Mouse (Mus musculus) forebrain, embryonic 16.5 days (tissue): ENCODE data around the gene Serpinb6b. TPM values are rescaled to one million over a fixed set of nuclear protein-coding genes. Genes with fewer than 3 reads are reported as not detected.

Source experiments
- ATAC-seq: fragments of 200-750 bp; cut with Nextera tagmentation; 2 replicates; pipeline ENCODE4 v1.8.0; 2017; ENCODE audit warnings: mild to moderate bottlenecking, moderate library complexity
- H3K27ac ChIP-seq: fragments of 300-500 bp; sonication (generic); 2 replicates; pipeline ENCODE4 v1.5.1; 2014; ENCODE audit warnings: low read length, control low read depth
- H3K27me3 ChIP-seq: fragments of 300-500 bp; sonication (generic); replicated peaks from 2 replicates; pipeline ENCODE4 v1.6.1; 2014; ENCODE audit warnings: low read length; ENCODE audit not compliant: control insufficient read depth, insufficient read depth
- H3K36me3 ChIP-seq: fragments of 300-500 bp; sonication (generic); 2 replicates; pipeline ENCODE4 v1.6.1; 2014; ENCODE audit not compliant: control insufficient read depth, insufficient read depth
- H3K4me1 ChIP-seq: fragments of 300-500 bp; sonication (generic); replicated peaks from 2 replicates; pipeline ENCODE4 v1.6.1; 2014; ENCODE audit warnings: low read length; ENCODE audit not compliant: control insufficient read depth, insufficient read depth
- H3K4me2 ChIP-seq: fragments of 300-500 bp; sonication (generic); 2 replicates; pipeline ENCODE4 v1.6.1; 2014; ENCODE audit warnings: mild to moderate bottlenecking, low read length, control low read depth
- H3K4me3 ChIP-seq: fragments of 300-500 bp; sonication (generic); replicated peaks from 2 replicates; pipeline ENCODE4 v1.5.1; 2014; ENCODE audit warnings: mild to moderate bottlenecking, low read length, control low read depth
- H3K9ac ChIP-seq: fragments of 300-500 bp; sonication (generic); replicated peaks from 2 replicates; pipeline ENCODE4 v1.6.1; 2014; ENCODE audit warnings: low read depth, low read length, control low read depth
- H3K9me3 ChIP-seq: fragments of 300-500 bp; sonication (generic); 2 replicates; pipeline ENCODE4 v1.6.1; 2016; ENCODE audit warnings: low read length; ENCODE audit not compliant: control insufficient read depth
- WGBS: fragments of 180-500 bp; shearing (Covaris S2); extraction: QIAGEN DNeasy Blood & Tissue Kit; methylation state at CpG from one replicate; pipeline ENCODE4 v1.1.7; 2014; 5-methylcytosine and 5-hydroxymethylcytosine counted together
- polyA plus RNA-seq: library from polyadenylated mRNA; unstranded; fragments of >200 nt; fragmentation: Nextera tagmentation; extraction: Ambion mirVana; gene quantifications from 2 replicates; pipeline ENCODE4 v1.2.1, GENCODE M21; 2015

Gene Serpinb6b
- polyA plus RNA-seq, 1 experiment from 2014 or later: 1.2 TPM

GRCm38 (mm10) chr13:33026427-33027057, 61.5 kb downstream of the Serpinb6b start:
- no peak overlapping the region for H3K4me3 ChIP-seq
- no peak overlapping the region for H3K9ac ChIP-seq
- no peaks in the 10 kb centered on the region for H3K4me1 ChIP-seq
- H3K9me3 ChIP-seq: no peaks in the 10 kb centered on the region
- no peak for ATAC-seq
- 64% methylated on average over 1 of the region's 1 CpGs for WGBS
- H3K36me3 ChIP-seq: no peaks in the 10 kb centered on the region
- no peak overlapping the region for H3K27ac ChIP-seq
- H3K27me3 ChIP-seq: no peaks in the 10 kb centered on the region
- H3K4me2 ChIP-seq: no peak overlapping the region

GRCm38 (mm10) chr13:33027244-33027643, 62.2 kb downstream of the Serpinb6b start, which contains the start of gene Serpinb9b:
Serpinb9b (plus strand) TSS chr13:33027416.
- no peak within 1 kb of the TSS for H3K4me2 ChIP-seq
- no peak within 1 kb of the TSS for H3K4me3 ChIP-seq
- H3K27me3 ChIP-seq: no peaks in the 10 kb centered on the region
- no peaks in the 10 kb centered on the region for H3K9me3 ChIP-seq
- WGBS: 80% methylated on average over 2 of the region's 2 CpGs
- ATAC-seq: no peak
- H3K9ac ChIP-seq: no peak within 1 kb of the TSS
- no peaks in the 10 kb centered on the region for H3K4me1 ChIP-seq
- no peak within 1 kb of the TSS for H3K27ac ChIP-seq
- no peaks in the 10 kb centered on the region for H3K36me3 ChIP-seq

- Histone ChIP-seq H3K36me3 (no peaks in the 10 kb centered on the region), H3K27ac (no peak overlapping the region), H3K9ac (no peak overlapping the region), H3K4me1 (no peaks in the 10 kb centered on the region), H3K4me2 (no peak overlapping the region), H3K9me3 (no peaks in the 10 kb centered on the region), H3K27me3 (no peaks in the 10 kb centered on the region), H3K4me3 (no peak overlapping the region)
- ATAC-seq: no peak
- 69% methylated on average over 2 of the region's 2 CpGs for WGBS
These were observed 63.1 kb downstream of the Serpinb6b start for GRCm38 (mm10) chr13:33028146-33028545.

GRCm38 (mm10) chr13:33028550-33028949, 63.5 kb downstream of the Serpinb6b start:
- H3K4me2 ChIP-seq: no peak overlapping the region
- H3K27me3 ChIP-seq: no peaks in the 10 kb centered on the region
- no peaks in the 10 kb centered on the region for H3K9me3 ChIP-seq
- H3K4me3 ChIP-seq: no peak overlapping the region
- no peak overlapping the region for H3K27ac ChIP-seq
- WGBS: 92% methylated on average over 2 of the region's 2 CpGs
- ATAC-seq: no peak
- no peaks in the 10 kb centered on the region for H3K36me3 ChIP-seq
- H3K4me1 ChIP-seq: no peaks in the 10 kb centered on the region
- no peak overlapping the region for H3K9ac ChIP-seq

Other genes starting within 250 kb of the Serpinb6b start
- gene Mylk4, start 181.3 kb upstream of the Serpinb6b start, polyA plus RNA-seq: not detected in 2 replicates
- 32.3 and 32.7 TPM in 2 replicates for gene Wrnip1, start 163.2 kb upstream of the Serpinb6b start, polyA plus RNA-seq
- not detected in 2 replicates for gene D930007J09Rik, start 162.4 kb upstream of the Serpinb6b start, polyA plus RNA-seq
- 1.5 and 1.6 TPM in 2 replicates for gene Serpinb1a, start 114.0 kb upstream of the Serpinb6b start, polyA plus RNA-seq
- not detected in 2 replicates for gene Serpinb1c, start 67.0 kb upstream of the Serpinb6b start, polyA plus RNA-seq
- 1.3 and 2.0 TPM in 2 replicates for gene Serpinb9, start 38.0 kb downstream of the Serpinb6b start, polyA plus RNA-seq
- 0.11 and 0.14 TPM in 2 replicates for gene Serpinb9b, start 62.2 kb downstream of the Serpinb6b start, polyA plus RNA-seq
- gene Serpinb1b, start 113.4 kb downstream of the Serpinb6b start, polyA plus RNA-seq: 2.2 and 3.3 TPM in 2 replicates
- gene Serpinb9c, start 194.5 kb downstream of the Serpinb6b start, polyA plus RNA-seq: not detected in 2 replicates
- gene Serpinb9d, start 227.8 kb downstream of the Serpinb6b start, polyA plus RNA-seq: not detected in 2 replicates